Mouse (Mus musculus) left cerebral cortex, postnatal 36 days (tissue): ENCODE results near the gene Btnl9. TPM values are rescaled to one million over a fixed set of nuclear protein-coding genes. Genes with fewer than 3 reads are reported as not detected.
"Not testable (repeated sequence)": the region's sequence is repeated elsewhere in the genome, so short reads cannot be mapped to it uniquely, and the experiment has no call there.

Experiments used
- DNase-seq, 2 experiments: peaks; one replicate each; pipeline ENCODE4 v3.0.0; 2021 to 2022; ENCODE audit warnings: low spot score in 2 of 2, mixed read lengths in 1 of 2
- intact Hi-C: fragments of 180-260 bp; cut with DNase I; formaldehyde crosslinking; loops from one replicate; pipeline ENCODE4 v1.15.1; 2025
- total RNA-seq, 2 experiments: library from RNA; stranded (reverse); gene quantifications; 2 replicates each; pipeline ENCODE4 v1.2.3; 2021

The Btnl9 gene
- total RNA-seq, 2 experiments from 2014 or later, result not detected

GRCm38 (mm10) chr11:49187701-49188100, 742 bp upstream of the Btnl9 start:
- intact Hi-C loops, result loop anchor here (5.0 to 10.0 kb wide), 2 partner anchors 65 to 313 kb away; partner anchors contain the start of gene Irgm1
- DNase-seq, result no peak

- intact Hi-C loops, result loop anchor here (5.0 to 10.0 kb wide), 2 partner anchors 66 to 312 kb away; partner anchors contain the start of gene Irgm1
- DNase-seq, result no peak
These were observed 507 bp downstream of the Btnl9 start for GRCm38 (mm10) chr11:49186452-49186851.

GRCm38 (mm10) chr11:49183172-49183571, 3.8 kb downstream of the Btnl9 start:
- intact Hi-C loops, result loop anchor here (10.0 kb wide), 1 partner anchor 308 kb away; the partner anchor contains the start of gene Irgm1
- DNase-seq, result no peak

- intact Hi-C loops, DNase-seq: not testable (repeated sequence)
These were observed 10.7 kb downstream of the Btnl9 start for GRCm38 (mm10) chr11:49176047-49176779.

- intact Hi-C loops, result no loop called here
These were observed 11.6 kb downstream of the Btnl9 start for GRCm38 (mm10) chr11:49175345-49175744.

GRCm38 (mm10) chr11:49170576-49170975, 16.4 kb downstream of the Btnl9 start:
- DNase-seq, result no peak
- intact Hi-C loops, result no loop called here

More at GRCm38 (mm10) chr11:49175345-49175744, 11.6 kb downstream of the Btnl9 start:
- no peak for DNase-seq

GRCm38 (mm10) chr11:49168839-49169611, 17.9 kb downstream of the Btnl9 start:
- intact Hi-C loops, result no loop called here
- DNase-seq, result peak; percentile 17 to 21

GRCm38 (mm10) chr11:49156821-49157814, 29.8 kb downstream of the Btnl9 start:
- intact Hi-C loops, result no loop called here
- no peak for DNase-seq

GRCm38 (mm10) chr11:49154077-49154476, 32.9 kb downstream of the Btnl9 start, which contains the start of gene Olfr1394:
Gene Olfr1394 (plus strand): TSS chr11:49154377.
- intact Hi-C loops, result no loop called here
- no peak for DNase-seq

GRCm38 (mm10) chr11:49141974-49142373, 45.0 kb downstream of the Btnl9 start, which contains the start of gene Olfr1395:
Gene Olfr1395 (plus strand): TSS chr11:49142274.
- intact Hi-C loops, result no loop called here

GRCm38 (mm10) chr11:49124169-49124568, 62.8 kb downstream of the Btnl9 start:
- intact Hi-C loops, result no loop called here
- DNase-seq, result no peak

More at GRCm38 (mm10) chr11:49141974-49142373, 45.0 kb downstream of the Btnl9 start, which contains the start of gene Olfr1395:
- DNase-seq, result no peak

- intact Hi-C loops, result no loop called here
- DNase-seq, result no peak
These were observed 67.3 kb downstream of the Btnl9 start for GRCm38 (mm10) chr11:49119635-49120034.

Other genes starting within 250 kb of the Btnl9 start
- gene Psme2b, start 241.0 kb downstream of the Btnl9 start, total RNA-seq, result 1 to 10 TPM in 1 of 2 experiments, under 1 TPM in 1; 0.99 to 1.5 TPM
- gene Olfr56, start 208.3 kb downstream of the Btnl9 start, total RNA-seq, result not detected
- gene 9930111J21Rik1, start 207.8 kb downstream of the Btnl9 start, total RNA-seq, result under 1 TPM; 0.81 to 0.95 TPM
- under 1 TPM; 0.15 to 0.20 TPM for gene Gm12185, start 194.9 kb downstream of the Btnl9 start, total RNA-seq
- under 1 TPM; 0.39 to 0.43 TPM for gene Tgtp1, start 193.0 kb downstream of the Btnl9 start, total RNA-seq
- 1 to 10 TPM; 1.1 to 1.2 TPM for gene 9930111J21Rik2, start 135.9 kb downstream of the Btnl9 start, total RNA-seq
- gene Tgtp2, start 123.0 kb downstream of the Btnl9 start, total RNA-seq, result under 1 TPM in 1 of 2 experiments, not detected in 1; 0.18 TPM
- under 1 TPM in 1 of 2 experiments, not detected in 1; 0.74 TPM for gene Ifi47, start 110.6 kb downstream of the Btnl9 start, total RNA-seq
- not detected for gene Olfr1396, start 72.3 kb downstream of the Btnl9 start, total RNA-seq
- not detected for gene Olfr1395, start 44.9 kb downstream of the Btnl9 start, total RNA-seq
- not detected for gene Olfr1394, start 32.8 kb downstream of the Btnl9 start, total RNA-seq
- 10 to 100 TPM; 45.8 to 55.7 TPM for gene Zfp62, start 16.1 kb upstream of the Btnl9 start, total RNA-seq
- gene Mgat1, start 57.0 kb upstream of the Btnl9 start, total RNA-seq, result 10 to 100 TPM; 66.0 to 78.6 TPM
- gene Olfr1393, start 91.1 kb upstream of the Btnl9 start, total RNA-seq, result under 1 TPM; 0.25 to 0.29 TPM
- gene Olfr1392, start 98.1 kb upstream of the Btnl9 start, total RNA-seq, result not detected
- not detected for gene Olfr10, start 117.6 kb upstream of the Btnl9 start, total RNA-seq
- gene Olfr1391, start 135.6 kb upstream of the Btnl9 start, total RNA-seq, result not detected
- gene Olfr1390, start 148.0 kb upstream of the Btnl9 start, total RNA-seq, result not detected
- gene Olfr1389, start 235.9 kb upstream of the Btnl9 start, total RNA-seq, result not detected
- gene Olfr1388, start 249.5 kb upstream of the Btnl9 start, total RNA-seq, result under 1 TPM; 0.17 to 0.48 TPM